Mouse (Mus musculus) heart, adult 11 months (tissue): Measurements from ENCODE around the gene Gm7978.
"Not testable (repeated sequence)": the region's sequence is repeated elsewhere in the genome, so short reads cannot be mapped to it uniquely, and the experiment has no call there.

Experiments
- DNase-seq: peaks from one replicate; pipeline ENCODE4 v3.0.0; 2022

The Gm7978 gene

GRCm38 (mm10) chr5:95736073-95736472 is at the start of gene Gm7978:
Gene Gm7978 (minus strand): TSS chr5:95736173.
- not testable (repeated sequence) for DNase-seq

- not testable (repeated sequence) for DNase-seq
Measured at GRCm38 (mm10) chr5:95775690-95776089, 39.7 kb upstream of the Gm7978 start, which contains the start of gene E330014E10Rik. Gene E330014E10Rik (plus strand): TSS chr5:95775990.

- DNase-seq: not testable (repeated sequence)
Measured at GRCm38 (mm10) chr5:95741714-95742113, 5.7 kb upstream of the Gm7978 start, which contains the start of gene Gm7982. Gene Gm7982 (plus strand): TSS chr5:95742014.
